Mouse (Mus musculus): ENCODE data around the gene Skint1. TPM values are rescaled to one million over a fixed set of nuclear protein-coding genes. Genes with fewer than 3 reads are reported as not detected.

The Skint1 gene
- not detected in 2 replicates for polyA plus RNA-seq (2012; ENCODE audit: low replicate concordance)

DNA sequence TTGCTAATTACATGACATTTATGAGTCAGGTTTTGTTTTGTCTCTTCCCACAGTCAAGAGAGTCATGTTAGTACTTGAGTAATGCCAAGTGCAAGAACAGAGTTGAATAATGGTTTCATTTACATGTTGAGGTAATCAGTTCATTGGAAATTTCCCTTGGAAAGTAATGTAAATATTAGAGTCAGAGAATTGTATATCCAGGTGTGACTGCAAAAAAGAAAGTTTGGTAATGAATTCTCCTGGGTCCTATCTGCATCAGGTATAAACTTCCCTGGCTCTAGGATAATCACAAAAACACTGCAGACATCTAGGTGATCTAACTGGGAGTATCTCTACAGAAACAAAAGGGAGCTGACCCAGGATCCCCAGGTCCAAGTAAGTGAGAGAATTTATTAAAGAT lies at the start of gene Skint1:
Gene Skint1 (plus strand): TSS at position 301 of the 400 bp plus-strand sequence.

DNA sequence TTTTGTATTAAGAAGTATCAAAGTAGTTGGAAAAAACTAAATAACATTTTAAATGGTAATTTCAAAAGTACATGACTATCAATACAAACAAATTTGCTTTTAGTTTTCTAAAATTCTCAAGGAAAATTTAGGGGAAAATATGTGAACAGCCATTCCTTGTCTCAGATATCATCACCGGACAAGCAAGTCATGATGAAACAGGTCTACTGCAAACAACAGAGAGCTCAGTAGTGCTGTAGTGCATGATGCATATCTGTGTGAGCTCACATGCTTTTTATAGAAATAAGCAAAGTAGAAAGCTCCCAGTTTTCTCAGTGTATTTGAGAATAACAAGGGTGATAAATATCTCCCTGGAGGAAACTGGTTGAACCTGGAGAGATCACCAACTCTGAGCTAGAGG lies 33.4 kb upstream of the Skint1 start, which contains the start of gene Skint7:
Gene Skint7 (plus strand): TSS at position 301 of the 400 bp plus-strand sequence.

DNA sequence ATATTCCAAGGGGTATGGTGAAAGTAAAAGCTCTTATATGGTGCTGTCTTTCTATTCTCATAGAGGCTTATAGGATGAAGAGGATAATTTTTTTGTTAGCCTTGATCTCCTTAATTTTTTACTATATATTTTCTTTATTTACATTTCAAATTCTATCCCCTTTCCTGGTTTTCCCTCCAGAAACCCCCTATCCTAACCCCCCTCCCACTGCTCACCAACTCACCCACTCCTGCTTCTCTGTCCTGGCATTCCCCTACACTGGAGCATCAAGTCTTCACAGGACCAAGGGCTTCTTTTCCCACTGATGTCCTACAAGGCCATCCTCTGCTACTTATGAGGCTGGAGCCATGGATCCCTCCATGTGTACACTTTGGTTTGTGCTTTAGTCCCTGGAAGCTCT lies 65.6 kb downstream of the Skint1 start, which contains the start of gene Skint4:
Gene Skint4 (plus strand): TSS at position 301 of the 400 bp plus-strand sequence.

Other genes starting within 250 kb of the Skint1 start
- not detected in 2 replicates for gene Slc5a9, start 103.4 kb upstream of the Skint1 start, polyA plus RNA-seq (2012; ENCODE audit: low replicate concordance)
- not detected in 2 replicates for gene Skint8, start 86.9 kb upstream of the Skint1 start, polyA plus RNA-seq (2012; ENCODE audit: low replicate concordance)
- gene Skint7, start 33.3 kb upstream of the Skint1 start, polyA plus RNA-seq (2012; ENCODE audit: low replicate concordance): not detected in 2 replicates
- gene Skint4, start 65.7 kb downstream of the Skint1 start, polyA plus RNA-seq (2012; ENCODE audit: low replicate concordance): not detected in 2 replicates
- not detected in 2 replicates for gene Skint3, start 226.0 kb downstream of the Skint1 start, polyA plus RNA-seq (2012; ENCODE audit: low replicate concordance)